Mouse (Mus musculus) forelimb bud, embryonic 11.5 days (tissue): ENCODE results near the gene Cd247.

Experiments used
- DNase-seq: peaks from one replicate; pipeline ENCODE4 v3.0.0-alpha.2; 2012; ENCODE audit warnings: low read depth, low spot score

Gene Cd247

DNA sequence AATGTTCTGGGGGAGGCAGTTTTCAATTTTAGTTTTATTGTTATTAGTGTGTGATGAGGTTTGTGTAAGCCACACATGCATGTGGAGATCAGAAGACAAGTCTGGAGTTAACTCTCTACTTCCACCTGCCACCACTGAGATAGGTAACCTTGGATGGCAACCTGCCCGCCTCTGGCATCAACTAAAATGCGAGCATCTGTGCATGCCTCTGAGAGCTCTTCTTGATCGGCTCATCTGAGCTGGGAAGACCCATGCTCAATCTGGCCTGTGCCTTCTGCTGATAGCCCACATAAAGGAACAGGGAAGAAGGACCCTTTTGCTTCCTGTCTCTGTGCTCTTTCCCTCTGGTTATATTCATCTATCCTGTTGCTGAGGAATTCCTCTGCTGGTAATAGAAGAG is 121.0 kb downstream of the Cd247 start:
- DNase-seq: no peak

DNA sequence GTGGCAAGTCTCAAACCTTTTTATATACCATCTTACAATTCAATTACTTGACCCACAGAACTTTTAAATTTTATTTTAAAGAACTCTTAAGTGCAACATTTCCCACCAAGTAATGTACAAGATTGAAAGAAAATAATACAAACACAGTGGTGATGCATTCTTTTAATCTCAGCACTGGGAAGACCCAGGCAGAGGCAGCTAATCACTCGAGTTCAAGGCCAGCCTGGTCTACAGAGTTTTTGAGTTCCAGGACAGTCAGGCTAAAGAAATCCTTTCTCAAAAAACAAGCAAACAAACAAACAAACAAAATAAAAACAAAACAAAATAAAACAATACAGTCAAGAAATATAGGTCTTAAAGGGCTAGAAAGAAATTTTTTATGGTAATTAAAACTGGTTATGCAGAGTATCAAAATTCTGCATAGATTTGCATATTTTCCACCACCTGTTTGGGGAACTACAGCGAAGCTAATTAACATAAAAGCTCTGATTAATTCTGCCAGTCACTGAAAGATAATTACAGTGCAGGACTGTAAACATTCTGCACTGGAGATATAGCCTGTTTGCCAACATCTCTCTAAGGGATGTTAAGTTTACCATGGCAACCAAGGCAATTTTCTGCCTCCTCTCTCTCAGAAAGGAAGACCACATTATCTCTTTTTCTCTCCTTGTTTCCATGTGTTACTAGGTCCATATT is 125.4 kb downstream of the Cd247 start:
- DNase-seq: no peak

DNA sequence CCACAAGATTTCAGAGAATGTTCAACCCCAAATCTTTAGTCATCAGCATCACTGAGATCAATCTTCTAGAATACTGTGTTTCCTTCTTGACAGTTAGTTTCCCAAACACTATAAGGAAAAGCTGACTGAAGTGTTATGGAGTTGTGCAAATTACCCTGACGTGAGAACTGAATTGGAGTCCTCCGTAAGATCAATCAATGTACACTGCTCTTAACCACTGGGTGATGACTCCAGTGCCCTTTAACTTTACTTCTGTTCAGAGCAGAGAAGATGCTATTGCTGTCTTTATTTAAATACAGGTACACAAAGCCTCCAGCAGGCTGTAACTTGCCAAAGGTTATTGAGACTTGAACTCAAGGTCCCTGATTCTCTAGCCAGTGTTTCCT is 125.9 kb downstream of the Cd247 start:
- no peak for DNase-seq

DNA sequence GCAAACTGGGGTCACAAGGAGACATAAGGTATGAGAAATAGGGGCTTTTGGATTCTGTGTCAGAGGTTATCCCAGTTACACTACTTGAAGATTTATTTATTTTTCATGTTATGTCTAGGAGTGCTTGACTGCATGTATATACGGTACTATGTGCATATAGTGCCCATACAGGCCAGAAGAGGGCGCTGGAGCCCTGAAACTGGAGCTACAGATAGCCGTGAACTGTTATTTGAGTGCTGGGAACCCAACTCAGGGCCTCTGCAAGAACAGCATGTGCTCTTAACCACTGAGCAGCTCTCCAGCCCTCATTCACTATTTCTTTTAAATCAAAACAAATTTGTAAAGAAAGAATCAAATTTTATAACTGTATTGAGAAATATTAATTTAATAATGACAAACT is 132.5 kb downstream of the Cd247 start:
- no peak for DNase-seq

DNA sequence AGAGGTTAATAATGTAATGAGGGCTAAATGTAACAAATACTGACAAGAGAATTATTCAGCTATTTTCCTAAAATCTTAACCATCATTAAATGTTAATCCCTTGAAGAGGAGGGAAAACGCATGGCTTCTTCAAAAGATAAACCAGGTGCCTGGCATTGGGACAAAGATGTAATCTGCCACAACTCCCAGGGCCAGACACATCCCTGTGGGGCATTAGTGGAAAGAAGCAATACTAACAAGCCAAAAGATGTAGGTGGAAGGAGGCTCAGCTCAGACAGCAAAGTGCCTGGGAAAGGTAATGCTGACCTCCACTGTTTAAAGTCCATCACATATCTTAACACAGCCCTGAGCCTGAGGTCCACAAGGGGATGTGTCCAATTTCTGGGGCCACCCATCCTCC is 134.0 kb downstream of the Cd247 start:
- DNase-seq: no peak

DNA sequence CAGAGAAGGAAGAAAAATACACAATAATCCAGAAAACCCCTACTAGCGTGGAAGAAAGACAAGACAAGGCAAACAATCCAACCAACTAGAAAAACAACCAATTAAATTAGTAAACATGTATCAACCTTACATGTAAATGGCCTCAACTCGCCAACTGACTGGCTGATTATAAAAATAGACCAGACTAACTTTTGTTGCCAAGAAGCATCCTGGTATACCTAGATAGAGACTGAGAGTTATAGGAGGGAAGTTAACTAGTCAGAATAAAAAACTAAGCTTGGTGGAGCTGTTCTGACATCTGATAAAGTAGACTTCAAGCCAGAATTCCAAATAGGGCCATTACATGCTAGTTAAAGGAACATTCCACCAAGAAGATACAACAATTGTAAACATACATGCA is 136.7 kb downstream of the Cd247 start:
- DNase-seq: no peak
